Mouse (Mus musculus): ENCODE results near the gene 4632433K11Rik. TPM values are rescaled to one million over a fixed set of nuclear protein-coding genes. Genes with fewer than 3 reads are reported as not detected.
"Not testable (repeated sequence)": the region's sequence is repeated elsewhere in the genome, so short reads cannot be mapped to it uniquely, and the experiment has no call there.

The 4632433K11Rik gene
- total RNA-seq, 2 experiments from 2014 or later, result not detected

- not testable (repeated sequence) for DNase-seq (ENCODE audit: low spot score in 2 of 2)
These were observed 14.3 kb upstream of the 4632433K11Rik start for GRCm38 (mm10) chr7:5019576-5019975.

GRCm38 (mm10) chr7:5020000-5020681 lies 13.8 kb upstream of the 4632433K11Rik start, which contains the start of the genes Zfp865 and Ccdc106:
Gene Zfp865, plus strand, starts transcription at chr7:5020376.
Gene Ccdc106, plus strand, starts transcription at chr7:5020553.
- peak; percentile 99 to 100 for DNase-seq (ENCODE audit: low spot score in 2 of 2)

GRCm38 (mm10) chr7:5020685-5021084 lies 13.2 kb upstream of the 4632433K11Rik start:
- no peak for DNase-seq (ENCODE audit: low spot score in 2 of 2)

- no peak for DNase-seq (ENCODE audit: low spot score in 2 of 2)
These were observed 12.7 kb upstream of the 4632433K11Rik start for GRCm38 (mm10) chr7:5021197-5021596.

- DNase-seq (ENCODE audit: low spot score in 2 of 2), result no peak
These were observed 4.4 kb upstream of the 4632433K11Rik start for GRCm38 (mm10) chr7:5029543-5029942.

GRCm38 (mm10) chr7:5029946-5030345 lies 4.0 kb upstream of the 4632433K11Rik start:
- DNase-seq (ENCODE audit: low spot score in 2 of 2), result no peak

- no peak for DNase-seq (ENCODE audit: low spot score in 2 of 2)
These were observed 3.2 kb upstream of the 4632433K11Rik start for GRCm38 (mm10) chr7:5030554-5031275.

GRCm38 (mm10) chr7:5031496-5031895 lies 2.4 kb upstream of the 4632433K11Rik start:
- DNase-seq (ENCODE audit: low spot score in 2 of 2), result no peak

GRCm38 (mm10) chr7:5035628-5036027 lies 1.7 kb downstream of the 4632433K11Rik start:
- DNase-seq (ENCODE audit: low spot score in 2 of 2), result no peak

GRCm38 (mm10) chr7:5036136-5036535 lies 2.2 kb downstream of the 4632433K11Rik start:
- no peak for DNase-seq (ENCODE audit: low spot score in 2 of 2)

- DNase-seq (ENCODE audit: low spot score in 2 of 2), result no peak
These were observed 3.1 kb downstream of the 4632433K11Rik start for GRCm38 (mm10) chr7:5037026-5037425.

GRCm38 (mm10) chr7:5037467-5037866 lies 3.5 kb downstream of the 4632433K11Rik start:
- DNase-seq (ENCODE audit: low spot score in 2 of 2), result no peak

- peak; percentile 91 to 95 for DNase-seq (ENCODE audit: low spot score in 2 of 2)
These were observed 4.3 kb downstream of the 4632433K11Rik start, which contains the start of gene Zfp784 for GRCm38 (mm10) chr7:5038109-5038732. Gene Zfp784, minus strand, starts transcription at chr7:5038446.

- DNase-seq (ENCODE audit: low spot score in 2 of 2), result no peak
These were observed 5.0 kb downstream of the 4632433K11Rik start for GRCm38 (mm10) chr7:5038940-5039339.

- DNase-seq (ENCODE audit: low spot score in 2 of 2), result no peak
These were observed 11.1 kb downstream of the 4632433K11Rik start for GRCm38 (mm10) chr7:5044981-5045380.

- no peak for DNase-seq (ENCODE audit: low spot score in 2 of 2)
These were observed 12.2 kb downstream of the 4632433K11Rik start for GRCm38 (mm10) chr7:5046112-5046511.

GRCm38 (mm10) chr7:5047313-5047712 lies 13.4 kb downstream of the 4632433K11Rik start:
- peak in 1 of 2 experiments; percentile 50 for DNase-seq (ENCODE audit: low spot score in 2 of 2)

- peak; percentile 78 to 86 for DNase-seq (ENCODE audit: low spot score in 2 of 2)
These were observed 17.6 kb downstream of the 4632433K11Rik start, which contains the start of gene Zfp580 for GRCm38 (mm10) chr7:5051193-5052192. Gene Zfp580, plus strand, starts transcription at chr7:5051538.

GRCm38 (mm10) chr7:5052438-5052837 lies 18.5 kb downstream of the 4632433K11Rik start:
- no peak for DNase-seq (ENCODE audit: low spot score in 2 of 2)

- DNase-seq (ENCODE audit: low spot score in 2 of 2), result no peak
These were observed 19.0 kb downstream of the 4632433K11Rik start for GRCm38 (mm10) chr7:5052931-5053343.
